Mouse (Mus musculus) stomach, postnatal 0 days (tissue): Measurements from ENCODE around the gene Klre1. TPM values are rescaled to one million over a fixed set of nuclear protein-coding genes. Genes with fewer than 3 reads are reported as not detected.

ENCODE experiments used
- ATAC-seq: fragments of 200-750 bp; cut with Nextera tagmentation; 2 replicates; pipeline ENCODE4 v1.8.0; 2017; ENCODE audit not compliant: low FRiP score, low TSS enrichment
- DNase-seq: peaks from one replicate; pipeline ENCODE4 v3.0.0-alpha.2; 2016; ENCODE audit warnings: low spot score
- H3K27ac ChIP-seq: fragments of 300-500 bp; sonication (generic); replicated peaks from 2 replicates; pipeline ENCODE4 v1.5.1; 2014; ENCODE audit warnings: mild to moderate bottlenecking, control low read depth
- H3K27me3 ChIP-seq: fragments of 300-500 bp; sonication (generic); 2 replicates; pipeline ENCODE4 v1.6.1; 2014; ENCODE audit warnings: low read length; ENCODE audit not compliant: control insufficient read depth, insufficient read depth
- H3K36me3 ChIP-seq: fragments of 300-500 bp; sonication (generic); 2 replicates; pipeline ENCODE4 v1.6.1; 2014; ENCODE audit warnings: low read length, mixed read lengths; ENCODE audit not compliant: control insufficient read depth, insufficient read depth
- H3K4me1 ChIP-seq: fragments of 300-500 bp; sonication (generic); replicated peaks from 2 replicates; pipeline ENCODE4 v1.6.1; 2014; ENCODE audit warnings: antibody characterized with exemption; ENCODE audit not compliant: control insufficient read depth, insufficient read depth
- H3K4me2 ChIP-seq: fragments of 300-500 bp; sonication (generic); replicated peaks from 2 replicates; pipeline ENCODE4 v1.6.1; 2014; ENCODE audit warnings: low read depth, mild to moderate bottlenecking, control low read depth, moderate library complexity
- H3K4me3 ChIP-seq: fragments of 300-500 bp; sonication (generic); 2 replicates; pipeline ENCODE4 v1.5.1; 2014; ENCODE audit warnings: low read depth, low read length, control low read depth
- H3K9ac ChIP-seq: fragments of 300-500 bp; sonication (generic); 2 replicates; pipeline ENCODE4 v1.6.1; 2014; ENCODE audit warnings: mild to moderate bottlenecking, low read length, control low read depth, mixed read lengths
- H3K9me3 ChIP-seq: fragments of 300-500 bp; sonication (generic); 2 replicates; pipeline ENCODE4 v1.6.1; 2016; ENCODE audit warnings: low read length; ENCODE audit not compliant: control insufficient read depth
- CTCF ChIP-seq: IDR thresholded peaks from 2 replicates; pipeline ENCODE4 v1.5.1; 2016; ENCODE audit warnings: antibody characterized with exemption, low read depth, mild to moderate bottlenecking, moderate library complexity
- EP300 ChIP-seq: optimal IDR thresholded peaks from 2 replicates; pipeline ENCODE3; 2016; ENCODE audit warnings: antibody characterized with exemption
- WGBS: fragments of 180-500 bp; shearing (Covaris S2); extraction: QIAGEN DNeasy Blood & Tissue Kit; methylation state at CpG from one replicate; pipeline ENCODE4 v1.1.7; 2014; 5-methylcytosine and 5-hydroxymethylcytosine counted together
- polyA plus RNA-seq: library from polyadenylated mRNA; unstranded; fragments of >200 nt; fragmentation: Nextera tagmentation; extraction: Ambion mirVana; gene quantifications from 2 replicates; pipeline ENCODE4 v1.2.1, GENCODE M21; 2015

Gene Klre1
- polyA plus RNA-seq, 1 experiment from 2014 or later, result not detected

DNA sequence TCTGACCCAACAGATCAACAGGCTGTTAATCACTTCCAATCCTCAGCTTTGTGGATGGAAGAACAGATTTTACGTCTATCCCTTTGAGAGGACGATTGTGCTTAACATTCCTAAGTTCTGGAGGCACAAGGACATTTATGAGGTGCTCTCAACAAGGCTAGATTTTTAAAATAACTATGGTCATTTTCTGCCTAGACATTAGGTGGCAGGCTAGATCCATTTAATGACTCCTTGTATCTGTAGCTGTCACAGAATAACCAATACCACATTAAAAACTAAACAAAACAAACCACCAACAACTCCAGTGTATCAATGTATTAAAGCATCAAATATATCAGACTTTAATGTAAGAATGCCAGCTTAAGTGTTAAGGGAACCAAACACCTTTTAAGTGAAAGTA, 2.4 kb upstream of the Klre1 start:
- WGBS, result 24% methylated on average over 2 of the region's 2 CpGs

GRCm38 (mm10) chr6:129581274-129581673, 3.6 kb downstream of the Klre1 start:
- WGBS, result 59% methylated on average over 4 of the region's 4 CpGs
- ATAC-seq (no peak), DNase-seq (no peak)
- H3K9ac ChIP-seq, result no peak overlapping the region
- no peaks in the 10 kb centered on the region for H3K27me3 ChIP-seq
- no peak overlapping the region for H3K4me3 ChIP-seq
- H3K4me1 ChIP-seq, result no peaks in the 10 kb centered on the region
- no peak overlapping the region for H3K4me2 ChIP-seq
- no peak overlapping the region for H3K27ac ChIP-seq
- TF ChIP-seq CTCF (peak; percentile 65), EP300 (no peak)
- no peaks in the 10 kb centered on the region for H3K36me3 ChIP-seq
- H3K9me3 ChIP-seq, result no peaks in the 10 kb centered on the region

More for the DNA sequence above, 2.4 kb upstream of the Klre1 start:
- H3K9me3 ChIP-seq, result no peaks in the 10 kb centered on the region
- no peak for DNase-seq
- no peak overlapping the region for H3K9ac ChIP-seq
- no peak overlapping the region for H3K4me3 ChIP-seq
- no peaks in the 10 kb centered on the region for H3K36me3 ChIP-seq
- ATAC-seq, result no peak
- TF ChIP-seq CTCF (peak; percentile 62), EP300 (no peak)
- no peaks in the 10 kb centered on the region for H3K27me3 ChIP-seq
- no peak overlapping the region for H3K4me2 ChIP-seq
- no peaks in the 10 kb centered on the region for H3K4me1 ChIP-seq
- H3K27ac ChIP-seq, result no peak overlapping the region

- 69% methylated on average over 4 of the region's 4 CpGs for WGBS
- no peak for TF ChIP-seq EP300
- no peak for TF ChIP-seq CTCF
Observed at GRCm38 (mm10) chr6:129581896-129582295, 4.2 kb downstream of the Klre1 start.

DNA sequence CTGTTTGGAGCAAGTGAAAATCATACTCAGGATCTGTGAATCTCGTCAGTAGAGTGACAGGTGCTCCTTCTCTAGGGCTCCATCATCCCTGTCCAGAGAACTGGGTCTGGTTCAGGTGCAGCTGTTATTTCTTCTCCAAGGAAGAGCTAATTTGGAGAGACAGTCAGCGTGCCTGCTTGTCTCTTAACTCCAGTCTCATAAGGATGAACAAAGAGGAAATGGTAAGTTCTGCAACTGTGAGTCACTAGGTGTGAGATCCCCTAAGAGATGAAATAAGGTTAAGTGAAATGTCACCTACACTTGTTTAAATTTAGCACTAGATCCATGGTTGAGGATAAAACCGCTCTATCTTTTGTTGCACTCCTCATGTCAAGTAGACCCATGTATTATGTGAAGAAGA, 5.3 kb downstream of the Klre1 start:
- DNase-seq (no peak), ATAC-seq (no peak)
- Histone ChIP-seq H3K9ac (no peak overlapping the region), H3K27ac (no peak overlapping the region), H3K4me2 (no peak overlapping the region), H3K36me3 (no peaks in the 10 kb centered on the region), H3K4me3 (no peak overlapping the region), H3K4me1 (no peaks in the 10 kb centered on the region), H3K9me3 (no peaks in the 10 kb centered on the region), H3K27me3 (no peaks in the 10 kb centered on the region)
- TF ChIP-seq CTCF (no peak), EP300 (no peak)
- WGBS, result 81% methylated on average over 3 of the region's 3 CpGs

More at GRCm38 (mm10) chr6:129581896-129582295, 4.2 kb downstream of the Klre1 start:
- H3K4me2 ChIP-seq, result no peak overlapping the region
- H3K9me3 ChIP-seq, result no peaks in the 10 kb centered on the region
- H3K27me3 ChIP-seq, result no peaks in the 10 kb centered on the region
- H3K4me1 ChIP-seq, result no peaks in the 10 kb centered on the region
- no peak overlapping the region for H3K27ac ChIP-seq
- DNase-seq (no peak), ATAC-seq (no peak)
- no peak overlapping the region for H3K9ac ChIP-seq
- H3K4me3 ChIP-seq, result no peak overlapping the region
- no peaks in the 10 kb centered on the region for H3K36me3 ChIP-seq

GRCm38 (mm10) chr6:129591508-129591907, 13.8 kb downstream of the Klre1 start, which contains the start of gene Klrd1:
Klrd1 (plus strand) TSS chr6:129591782.
- TF ChIP-seq EP300 (no peak), CTCF (no peak)
- no peak within 1 kb of the TSS for H3K4me2 ChIP-seq
- no peaks in the 10 kb centered on the region for H3K27me3 ChIP-seq
- H3K4me1 ChIP-seq, result no peaks in the 10 kb centered on the region
- ATAC-seq (no peak), DNase-seq (no peak)
- no peak within 1 kb of the TSS for H3K4me3 ChIP-seq
- no peaks in the 10 kb centered on the region for H3K9me3 ChIP-seq
- no peaks in the 10 kb centered on the region for H3K36me3 ChIP-seq
- no peak within 1 kb of the TSS for H3K27ac ChIP-seq
- no peak within 1 kb of the TSS for H3K9ac ChIP-seq
- WGBS, result 74% methylated on average over 3 of the region's 3 CpGs

DNA sequence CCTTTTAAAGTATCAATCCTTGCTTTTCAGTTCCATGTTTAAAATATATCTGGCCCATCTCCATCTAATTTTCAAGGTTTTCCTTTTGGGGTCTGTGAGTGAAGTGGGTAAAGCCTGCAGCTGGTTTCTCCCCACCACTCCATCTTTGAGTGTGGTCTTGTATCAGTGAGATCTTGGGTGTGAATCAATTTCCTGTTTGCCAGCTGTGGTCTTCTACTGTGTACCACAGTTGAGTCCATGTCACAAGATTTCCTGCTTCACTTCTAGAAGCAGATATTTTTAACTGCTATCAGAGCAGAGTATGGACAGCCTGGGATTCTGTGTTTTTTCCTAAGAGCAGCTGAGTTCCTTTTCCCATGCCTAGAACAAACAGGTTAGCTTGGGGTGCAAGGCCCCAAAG, 30.7 kb downstream of the Klre1 start:
- H3K4me2 ChIP-seq, result no peak overlapping the region
- ATAC-seq, result no peak
- TF ChIP-seq EP300 (no peak), CTCF (no peak)
- H3K36me3 ChIP-seq, result no peaks in the 10 kb centered on the region
- no peaks in the 10 kb centered on the region for H3K4me1 ChIP-seq
- no peak for DNase-seq
- no peak overlapping the region for H3K27ac ChIP-seq
- no peak overlapping the region for H3K4me3 ChIP-seq
- H3K9ac ChIP-seq, result no peak overlapping the region
- H3K9me3 ChIP-seq, result no peaks in the 10 kb centered on the region
- H3K27me3 ChIP-seq, result no peaks in the 10 kb centered on the region
